Comparison of ENCODE assay signal across 10 mouse cellular contexts in genomic region chr2:52071241-52071991, GRCm38 (mm10). TPM values are rescaled to one million over a fixed set of nuclear protein-coding genes. Genes with fewer than 3 reads are reported as not detected.
DNase-seq lines count a peak whose midpoint lies in the region; ATAC-seq lines count a peak whose summit lies in the region.
"Had no signal": no experiment of that assay in that cellular context is flagged by ENCODE, and none has a peak within 500 bp of the region (broad histone marks: within the 10 kb centered on the region; RNA-seq: fewer than 3 reads in every experiment).

No protein-coding gene starts in this region.

- 61% methylated on average over 13 of the region's 13 CpGs for WGBS in heart, embryonic 13.5 days
- 32% methylated on average over 13 of the region's 13 CpGs for WGBS in embryonic facial prominence, embryonic 10.5 days
- WGBS in intestine, embryonic 15.5 days, result 51% methylated on average over 13 of the region's 13 CpGs
- 27% methylated on average over 13 of the region's 13 CpGs for WGBS in neural tube, embryonic 13.5 days

- peak overlapping the region; percentile 99 for H3K4me3 ChIP-seq in heart, embryonic 13.5 days
- H3K4me3 ChIP-seq in embryonic facial prominence, embryonic 10.5 days, result peak overlapping the region; percentile 99
- no peak overlapping the region for H3K4me3 ChIP-seq in intestine, embryonic 15.5 days (replicated peaks)
- peak overlapping the region; percentile 97 for H3K4me3 ChIP-seq in neural tube, embryonic 13.5 days

- no peak for ATAC-seq in heart, embryonic 13.5 days (ENCODE audit: extremely low read depth, insufficient number of reproducible peaks, low FRiP score, low TSS enrichment)
- no peak for ATAC-seq in intestine, embryonic 15.5 days
- ATAC-seq in neural tube, embryonic 13.5 days (ENCODE audit: low read depth), result no peak
- ATAC-seq in monocyte, adult 5-6 weeks (replicated peaks; ENCODE audit: insufficient number of reproducible peaks, low FRiP score, low TSS enrichment, poor library complexity, severe bottlenecking), result no peak

- no peaks in the 10 kb centered on the region for H3K27me3 ChIP-seq in heart, embryonic 13.5 days (replicated peaks)
- no peaks in the 10 kb centered on the region for H3K27me3 ChIP-seq in embryonic facial prominence, embryonic 10.5 days (replicated peaks; ENCODE audit: low read depth, poor library complexity, severe bottlenecking)
- H3K27me3 ChIP-seq in intestine, embryonic 15.5 days (replicated peaks), result no peaks in the 10 kb centered on the region
- H3K27me3 ChIP-seq in neural tube, embryonic 13.5 days, result no peaks in the 10 kb centered on the region
- H3K27me3 ChIP-seq: CH12.LX had no signal

- no peaks in the 10 kb centered on the region for H3K9me3 ChIP-seq in heart, embryonic 13.5 days
- H3K9me3 ChIP-seq in embryonic facial prominence, embryonic 10.5 days, result no peaks in the 10 kb centered on the region
- no peaks in the 10 kb centered on the region for H3K9me3 ChIP-seq in intestine, embryonic 15.5 days
- H3K9me3 ChIP-seq in neural tube, embryonic 13.5 days, result no peaks in the 10 kb centered on the region

- H3K4me1 ChIP-seq in heart, embryonic 13.5 days, result peaks cover 21% of the 10 kb centered on the region
- H3K4me1 ChIP-seq in embryonic facial prominence, embryonic 10.5 days, result peaks cover 22% of the 10 kb centered on the region
- 0 out of 2 replicates have a peak, but pooled peaks cover 3% of the 10 kb centered on the region for H3K4me1 ChIP-seq in intestine, embryonic 15.5 days (replicated peaks)
- peaks cover 19% of the 10 kb centered on the region for H3K4me1 ChIP-seq in neural tube, embryonic 13.5 days (replicated peaks)

- H3K4me2 ChIP-seq in heart, embryonic 13.5 days, result peak overlapping the region; percentile 77
- H3K4me2 ChIP-seq in intestine, embryonic 15.5 days (replicated peaks), result peak overlapping the region; percentile 73
- peak overlapping the region; percentile 61 for H3K4me2 ChIP-seq in neural tube, embryonic 13.5 days

- no peak overlapping the region for H3K9ac ChIP-seq in heart, embryonic 13.5 days
- no peak overlapping the region for H3K9ac ChIP-seq in intestine, embryonic 15.5 days
- H3K9ac ChIP-seq in neural tube, embryonic 13.5 days, result no peak overlapping the region

- DNase-seq in heart, postnatal 4 days, result no peak
- DNase-seq in embryonic facial prominence, embryonic 10.5 days (ENCODE audit: low spot score), result peak; percentile 9
- no peak for DNase-seq in urinary bladder, postnatal 36 days (ENCODE audit: low spot score in 2 of 2)
- no peak for DNase-seq in urinary bladder, postnatal 25 days (ENCODE audit: low spot score)

- H3K36me3 ChIP-seq in heart, embryonic 13.5 days, result peaks cover 20% of the 10 kb centered on the region
- peaks cover 23% of the 10 kb centered on the region for H3K36me3 ChIP-seq in embryonic facial prominence, embryonic 10.5 days (replicated peaks)
- H3K36me3 ChIP-seq in intestine, embryonic 15.5 days, result 0 out of 2 replicates have a peak, but pooled peaks cover 5% of the 10 kb centered on the region
- H3K36me3 ChIP-seq in neural tube, embryonic 13.5 days, result peaks cover 12% of the 10 kb centered on the region

- no peak overlapping the region for H3K27ac ChIP-seq in heart, embryonic 13.5 days (replicated peaks)
- peak overlapping the region; percentile 97; the same call in 1 of the 2 replicates for H3K27ac ChIP-seq in embryonic facial prominence, embryonic 10.5 days (replicated peaks)
- no peak overlapping the region for H3K27ac ChIP-seq in intestine, embryonic 15.5 days
- H3K27ac ChIP-seq in neural tube, embryonic 13.5 days (replicated peaks), result no peak overlapping the region
- H3K27ac ChIP-seq: macrophage had no signal

RNA-seq across cellular contexts. Expression of gene Rif1, which starts 1.2 kb away (rescaled TPM):
- polyA plus RNA-seq in heart, embryonic 13.5 days (2015; fragmentation: Nextera tagmentation; extraction: Ambion mirVana), result 16.3 and 16.6 TPM in 2 replicates
- 10 to 100 TPM; 34.2 to 35.8 TPM for total RNA-seq in heart, postnatal 4 days (2021)
- polyA plus RNA-seq in embryonic facial prominence, embryonic 10.5 days (2016; fragmentation: Nextera tagmentation; extraction: Ambion mirVana), result 41.0 and 43.4 TPM in 2 replicates
- polyA plus RNA-seq in intestine, embryonic 15.5 days (2015; fragmentation: Nextera tagmentation; extraction: Ambion mirVana), result 26.9 and 28.7 TPM in 2 replicates
- 19.8 and 20.2 TPM in 2 replicates for polyA plus RNA-seq in neural tube, embryonic 13.5 days (2015; fragmentation: Nextera tagmentation; extraction: Ambion mirVana)
- 29.1 to 71.0 TPM (median 39.2 TPM) in 3 replicates for total RNA-seq in monocyte, adult 5-6 weeks (2017)

RNA-seq across cellular contexts. Expression of gene Tnfaip6, which starts 33.6 kb away (rescaled TPM):
- 2.5 and 3.6 TPM in 2 replicates for polyA plus RNA-seq in heart, embryonic 13.5 days (2015; fragmentation: Nextera tagmentation; extraction: Ambion mirVana)
- 1 to 10 TPM; 4.2 to 4.4 TPM for total RNA-seq in heart, postnatal 4 days (2021)
- polyA plus RNA-seq in embryonic facial prominence, embryonic 10.5 days (2016; fragmentation: Nextera tagmentation; extraction: Ambion mirVana), result 44.7 and 57.7 TPM in 2 replicates
- polyA plus RNA-seq in intestine, embryonic 15.5 days (2015; fragmentation: Nextera tagmentation; extraction: Ambion mirVana), result 2.5 and 3.6 TPM in 2 replicates
- 7.4 and 12.2 TPM in 2 replicates for polyA plus RNA-seq in neural tube, embryonic 13.5 days (2015; fragmentation: Nextera tagmentation; extraction: Ambion mirVana)
- 0.57 TPM in 1 of 3 replicates, not detected in the others for total RNA-seq in monocyte, adult 5-6 weeks (2017)
- polyA plus RNA-seq: macrophage had no signal
